Mouse (Mus musculus) spleen, adult 10 weeks (tissue): Measurements from ENCODE around the gene Pheta1. TPM values are rescaled to one million over a fixed set of nuclear protein-coding genes. Genes with fewer than 3 reads are reported as not detected.

ENCODE experiments used
- polyA plus RNA-seq: library from polyadenylated mRNA; stranded (reverse); fragments of 350-450 nt; fragmentation: Illumina TruSeq; extraction: RNeasy Lipid Tissue Mini Kit (QIAGEN cat#74804); gene quantifications from one replicate; pipeline ENCODE4 v1.2.3, GENCODE M21; 2015; ENCODE audit warnings: low replicate concordance; ENCODE audit not compliant: insufficient read depth

Pheta1 gene
- polyA plus RNA-seq, result 0.97 TPM

GRCm38 (mm10) chr5:121848743-121849142, at the start of gene Pheta1:
TSS of gene Pheta1 (plus strand) at chr5:121848984.

DNA sequence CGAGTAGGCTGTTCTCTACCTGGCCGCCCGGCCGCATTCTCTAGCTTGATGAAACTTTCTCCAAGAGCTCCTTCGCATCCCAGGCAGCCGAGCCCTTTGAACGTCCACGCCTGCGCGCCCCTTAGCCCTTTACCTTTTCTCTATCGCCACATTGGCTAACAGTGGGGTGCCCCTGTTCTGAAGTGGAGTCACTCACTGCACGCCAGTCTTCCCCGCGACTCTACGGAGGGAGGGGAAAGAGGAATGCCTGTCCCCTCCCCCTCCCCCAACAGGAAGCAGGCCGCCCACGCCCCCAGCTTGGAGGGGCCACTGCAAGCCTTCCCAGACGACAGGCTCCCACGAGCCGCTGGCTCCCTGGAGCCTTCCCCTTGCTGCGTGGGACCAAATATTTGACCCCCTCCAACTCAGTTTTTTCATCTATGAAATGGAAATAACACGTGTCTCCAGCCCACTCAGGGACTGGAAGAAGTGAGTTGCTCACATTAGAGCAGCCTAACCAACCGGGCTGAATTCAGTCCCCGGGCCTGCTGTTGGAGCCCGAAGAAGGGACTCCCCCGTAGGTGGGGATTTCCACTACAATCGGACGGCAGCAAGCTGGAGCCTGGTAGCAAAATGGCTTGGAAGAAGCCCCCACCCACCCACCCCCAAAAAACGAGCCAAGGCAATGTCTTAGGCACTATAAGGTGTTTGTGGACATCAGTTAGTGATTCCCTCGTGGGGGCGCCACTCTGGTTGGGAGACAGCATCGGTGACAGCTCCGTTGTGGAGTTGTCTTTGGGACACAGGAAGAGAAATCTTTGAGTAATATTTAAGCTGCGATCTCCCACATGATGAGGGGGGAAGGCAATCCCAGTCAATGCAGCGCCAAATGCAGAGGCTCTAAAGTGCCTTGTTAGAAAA, 11.1 kb upstream of the Pheta1 start, which contains the start of gene Sh2b3:
Gene Sh2b3, minus strand, starts transcription at position 206 of the 900 bp plus-strand sequence.

Other genes with a start within 250 kb of the Pheta1 start
- 6.9 TPM for gene Acad12, start 230.0 kb upstream of the Pheta1 start, polyA plus RNA-seq
- 3.7 TPM for gene Acad10, start 188.5 kb upstream of the Pheta1 start, polyA plus RNA-seq
- gene Brap, start 188.4 kb upstream of the Pheta1 start, polyA plus RNA-seq, result 47.5 TPM
- gene Atxn2, start 137.6 kb upstream of the Pheta1 start, polyA plus RNA-seq, result 57.8 TPM
- 79.7 TPM for gene Sh2b3, start 11.3 kb upstream of the Pheta1 start, polyA plus RNA-seq
- 0.69 TPM for gene Cux2, start 201.1 kb downstream of the Pheta1 start, polyA plus RNA-seq